Mouse (Mus musculus): ENCODE measurements around the gene Mettl8.

Mettl8 gene

GRCm38 (mm10) chr2:70932965-70933364 is 122.4 kb downstream of the Mettl8 start:
- DNase-seq (ENCODE audit: low spot score in 2 of 2): no peak

DNA sequence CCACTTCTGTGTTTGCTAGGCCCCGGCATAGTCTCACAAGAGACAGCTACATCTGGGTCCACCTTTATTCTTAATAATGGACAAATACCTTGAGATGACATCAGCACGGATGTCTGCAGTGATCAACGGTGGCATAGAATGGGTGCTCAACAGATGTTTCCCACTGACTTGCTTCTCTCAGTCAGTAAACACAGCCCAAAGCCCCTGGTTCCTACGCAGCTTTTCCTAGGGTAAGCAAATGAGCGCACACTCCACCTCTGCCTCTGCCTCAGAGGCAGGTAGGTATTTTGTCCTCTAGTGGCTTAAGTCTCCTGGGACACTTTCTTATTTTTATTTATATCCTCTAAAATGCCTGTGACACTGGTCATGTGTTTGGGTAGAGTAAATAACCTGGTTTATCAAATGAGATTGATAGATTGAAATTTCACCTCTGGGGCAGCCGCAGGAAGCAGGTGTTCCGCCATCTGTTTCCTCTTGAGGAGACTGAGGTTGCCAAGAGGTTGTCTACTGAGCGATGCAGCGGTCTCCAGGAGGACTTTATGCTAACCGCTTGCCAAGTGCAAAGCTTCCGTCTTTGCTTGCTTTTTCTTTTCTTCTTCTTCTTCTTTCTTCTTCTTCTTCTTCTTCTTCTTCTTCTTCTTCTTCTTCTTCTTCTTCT is 124.6 kb downstream of the Mettl8 start:
- no peak for DNase-seq (ENCODE audit: low spot score in 2 of 2)

DNA sequence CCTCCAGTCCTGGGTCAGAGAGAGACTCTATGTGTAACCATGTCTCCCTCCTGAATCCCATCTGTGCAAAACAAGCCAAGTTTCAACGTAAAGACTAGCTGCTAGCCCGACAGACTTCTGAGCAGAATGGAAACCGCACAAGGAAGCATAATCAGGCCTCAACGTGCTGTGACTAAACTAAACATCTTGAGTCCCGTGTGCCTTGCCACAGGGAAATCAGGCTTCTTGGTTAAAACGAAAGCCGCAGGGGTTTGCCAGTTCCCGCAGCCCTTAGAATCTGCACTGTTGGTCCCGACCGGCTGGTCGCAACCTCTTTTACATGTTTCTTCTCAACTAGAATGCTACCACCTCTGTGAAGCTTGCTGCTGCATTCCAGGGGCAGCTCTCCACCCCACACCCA is 125.7 kb downstream of the Mettl8 start:
- DNase-seq (ENCODE audit: low spot score in 2 of 2): no peak

DNA sequence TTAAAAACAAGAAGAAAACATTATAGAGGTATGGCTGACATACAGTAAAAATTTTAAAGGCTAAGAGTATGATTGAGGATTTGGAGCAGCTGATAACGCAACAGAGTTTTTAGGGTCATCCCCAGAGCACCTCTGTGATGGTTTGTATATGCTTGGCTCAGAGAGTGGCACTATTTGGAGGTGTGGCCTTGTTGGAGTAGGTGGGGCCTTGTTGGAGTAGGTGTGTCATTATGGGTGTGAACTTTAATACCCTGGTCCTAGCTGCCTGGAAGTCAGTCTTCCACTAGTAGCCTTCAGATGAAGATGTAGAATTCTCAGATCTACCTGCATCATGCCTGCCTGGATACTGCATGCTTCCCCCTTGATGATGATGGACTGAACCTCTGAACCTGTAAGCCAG is 131.3 kb downstream of the Mettl8 start:
- no peak for DNase-seq (ENCODE audit: low spot score in 2 of 2)

- DNase-seq (ENCODE audit: low spot score in 2 of 2): no peak
Observed at GRCm38 (mm10) chr2:70922814-70923213, 132.6 kb downstream of the Mettl8 start.

- DNase-seq (ENCODE audit: low spot score in 2 of 2): no peak
Observed at GRCm38 (mm10) chr2:70920937-70921596, 134.3 kb downstream of the Mettl8 start.

- no peak for DNase-seq (ENCODE audit: low spot score in 2 of 2)
Observed at GRCm38 (mm10) chr2:70919913-70920522, 135.4 kb downstream of the Mettl8 start.

- no peak for DNase-seq (ENCODE audit: low spot score in 2 of 2)
Observed at GRCm38 (mm10) chr2:70918516-70918915, 136.9 kb downstream of the Mettl8 start.

All from urinary bladder, postnatal 36 days (tissue).